Mouse (Mus musculus) cerebellum, adult 2 months (tissue): ENCODE results near the gene Neb.

Experiments used
- CTCF ChIP-seq: fragments of 200-500 bp; IDR thresholded peaks from 2 replicates; pipeline ENCODE4 v1.5.1; 2011; ENCODE audit warnings: low read depth, mild to moderate bottlenecking, control low read depth, low read length, moderate library complexity, borderline replicate concordance; ENCODE audit not compliant: insufficient read depth
- POLR2A ChIP-seq: fragments of 200-500 bp; IDR thresholded peaks from 2 replicates; pipeline ENCODE4 v1.6.1; 2011; ENCODE audit warnings: low read length, control low read depth, borderline replicate concordance; ENCODE audit not compliant: insufficient read depth

DNA sequence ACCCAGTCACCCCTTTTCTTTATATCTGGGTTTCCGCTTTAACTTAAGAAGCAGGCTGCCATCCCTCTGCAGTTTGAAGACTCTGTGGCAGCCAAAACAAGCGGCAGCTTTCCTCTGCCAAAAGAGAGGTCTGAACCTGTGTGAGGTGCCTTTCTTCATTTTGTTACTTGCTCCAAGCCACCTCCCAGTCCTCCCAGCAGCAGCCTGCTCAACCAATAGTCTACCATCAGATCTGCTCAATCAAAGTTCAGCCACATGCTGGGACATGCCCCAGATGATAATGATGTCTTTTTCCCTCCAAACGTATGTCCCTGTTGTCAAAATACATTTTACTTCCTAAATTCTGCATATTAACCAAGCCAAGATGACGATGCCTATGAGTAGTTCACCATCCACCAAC, 173.3 kb downstream of the Neb start:
- no peak for TF ChIP-seq CTCF
- TF ChIP-seq POLR2A, result no peak
